Mouse (Mus musculus): ENCODE measurements at regions not wholly inside any gene's neighbourhood (a gene's known extent, or its start where the extent isn't known, plus 50 kb on each side); places are given as distances from the start of the nearest gene placed in this dataset.
"Not testable (repeated sequence)": the region's sequence is repeated elsewhere in the genome, so short reads cannot be mapped to it uniquely, and the experiment has no call there.

DNA sequence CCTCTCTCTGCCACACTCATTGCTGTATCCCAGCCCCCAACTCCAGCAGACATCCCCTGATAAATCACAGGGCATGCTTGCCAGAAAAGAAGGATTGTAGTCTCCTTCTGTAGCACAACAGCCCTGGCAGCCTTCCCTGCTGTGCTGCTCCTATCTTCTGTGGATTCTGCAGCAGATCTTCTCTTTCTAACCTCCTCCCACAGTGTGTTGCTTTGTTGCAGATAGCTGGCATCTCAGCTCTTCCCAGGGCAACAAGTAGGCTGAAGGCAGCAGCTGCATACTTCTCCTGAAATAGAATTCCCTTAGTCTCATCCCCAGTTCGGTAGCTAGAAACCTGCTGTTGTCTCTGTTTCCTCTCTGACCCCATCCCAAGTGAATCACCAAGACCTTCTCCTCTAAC, 77.7 kb downstream of the Amer1 start:
- DNase-seq (ENCODE audit: low spot score in 2 of 2), result no peak

DNA sequence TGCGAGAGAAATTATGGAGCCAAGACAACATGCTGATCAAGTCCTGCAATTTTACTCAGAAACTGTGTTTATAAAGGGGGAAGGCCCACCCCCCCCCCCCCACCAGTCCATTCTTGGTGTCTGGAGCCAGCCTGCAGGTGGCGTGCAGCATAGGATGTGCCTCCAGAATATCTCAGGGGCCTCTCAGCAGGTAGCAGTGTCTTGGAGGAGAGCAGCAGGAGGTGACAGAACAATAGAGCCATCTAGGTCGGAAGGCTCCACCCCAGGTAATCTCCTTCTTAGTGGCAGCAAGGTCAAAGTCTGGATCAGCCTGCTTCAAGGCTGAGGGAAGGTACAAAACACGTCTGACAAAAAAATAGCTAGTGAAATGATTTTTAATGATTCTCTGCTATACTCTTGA, 79.3 kb downstream of the Amer1 start:
- DNase-seq (ENCODE audit: low spot score in 2 of 2), result not testable (repeated sequence)

DNA sequence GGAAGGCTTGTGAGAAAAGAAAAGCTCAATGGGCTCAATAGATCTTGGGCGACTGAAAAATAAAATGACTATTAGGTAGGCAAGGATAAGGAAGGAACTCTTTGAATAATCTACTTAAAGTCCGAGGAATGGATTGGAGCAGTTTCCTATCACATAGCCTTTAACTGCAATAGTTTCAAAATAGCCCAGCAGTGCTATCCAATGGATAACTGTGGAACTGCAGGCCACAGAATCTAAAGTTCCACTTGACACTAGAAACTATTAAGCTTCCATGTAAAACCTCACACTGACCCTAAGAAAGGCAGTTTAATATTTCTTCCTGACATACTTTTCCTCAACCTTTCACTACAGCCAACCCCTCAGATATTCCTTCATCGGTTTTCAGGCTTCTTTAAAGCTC, 85.6 kb downstream of the Amer1 start:
- DNase-seq (ENCODE audit: low spot score in 2 of 2), result peak in 1 of 2 experiments; percentile 6

Measured in gastrocnemius, postnatal 4 days (tissue).